Mouse (Mus musculus): ENCODE measurements around the gene Atp1b2. TPM values are rescaled to one million over a fixed set of nuclear protein-coding genes. Genes with fewer than 3 reads are reported as not detected.

The Atp1b2 gene
- polyA plus RNA-seq, 1 experiment from 2014 or later = 15.6 TPM

MicroRNAs within 50 kb of the gene (microRNA counts, 519-probe panel; counts per million panel counts)
- 2,799 counts per million, percentile 10 among the panel's probes with 10 or more counts for microRNA mmu-miR-467f

Small RNA genes within 50 kb of the gene (microRNA-seq; reads per million reads assigned to microRNA genes)
- not detected for gene Mir467f

Other genes starting within 250 kb of the Atp1b2 start
- 15.8 and 26.5 TPM in 2 replicates for gene Chd3, start 236.5 kb downstream of the Atp1b2 start, polyA plus RNA-seq (2016; fragmentation: Nextera tagmentation; extraction: Ambion mirVana)
- gene Naa38, start 210.5 kb downstream of the Atp1b2 start, polyA plus RNA-seq (2016; fragmentation: Nextera tagmentation; extraction: Ambion mirVana) = 158 and 165 TPM in 2 replicates
- gene Cyb5d1, start 210.3 kb downstream of the Atp1b2 start, polyA plus RNA-seq (2016; fragmentation: Nextera tagmentation; extraction: Ambion mirVana) = 27.4 and 31.8 TPM in 2 replicates
- 38.9 and 52.5 TPM in 2 replicates for gene Tmem88, start 207.7 kb downstream of the Atp1b2 start, polyA plus RNA-seq (2016; fragmentation: Nextera tagmentation; extraction: Ambion mirVana)
- gene Kdm6b, start 192.3 kb downstream of the Atp1b2 start, polyA plus RNA-seq (2016; fragmentation: Nextera tagmentation; extraction: Ambion mirVana) = 20.9 and 26.9 TPM in 2 replicates
- gene Dnah2, start 56.8 kb downstream of the Atp1b2 start, polyA plus RNA-seq (2016; fragmentation: Nextera tagmentation; extraction: Ambion mirVana) = 0.18 and 0.95 TPM in 2 replicates
- gene Efnb3, start 45.7 kb downstream of the Atp1b2 start, polyA plus RNA-seq (2016; fragmentation: Nextera tagmentation; extraction: Ambion mirVana) = 61.0 and 89.9 TPM in 2 replicates
- 27.2 and 32.4 TPM in 2 replicates for gene Wrap53, start 25.7 kb downstream of the Atp1b2 start, polyA plus RNA-seq (2016; fragmentation: Nextera tagmentation; extraction: Ambion mirVana)
- 104 and 161 TPM in 2 replicates for gene Trp53, start 25.6 kb downstream of the Atp1b2 start, polyA plus RNA-seq (2016; fragmentation: Nextera tagmentation; extraction: Ambion mirVana)
- gene Shbg, start 12.0 kb upstream of the Atp1b2 start, polyA plus RNA-seq (2016; fragmentation: Nextera tagmentation; extraction: Ambion mirVana) = 0.25 and 7.5 TPM in 2 replicates
- gene Sat2, start 16.1 kb upstream of the Atp1b2 start, polyA plus RNA-seq (2016; fragmentation: Nextera tagmentation; extraction: Ambion mirVana) = 18.8 and 21.8 TPM in 2 replicates
- 31.5 and 44.7 TPM in 2 replicates for gene Fxr2, start 27.0 kb upstream of the Atp1b2 start, polyA plus RNA-seq (2016; fragmentation: Nextera tagmentation; extraction: Ambion mirVana)
- 0.15 TPM in 1 of 2 replicates, not detected in the other for gene Sox15, start 49.4 kb upstream of the Atp1b2 start, polyA plus RNA-seq (2016; fragmentation: Nextera tagmentation; extraction: Ambion mirVana)
- gene Mpdu1, start 56.7 kb upstream of the Atp1b2 start, polyA plus RNA-seq (2016; fragmentation: Nextera tagmentation; extraction: Ambion mirVana) = 62.1 and 63.7 TPM in 2 replicates
- 2.0 and 4.4 TPM in 2 replicates for gene Cd68, start 60.2 kb upstream of the Atp1b2 start, polyA plus RNA-seq (2016; fragmentation: Nextera tagmentation; extraction: Ambion mirVana)
- gene Eif4a1, start 66.5 kb upstream of the Atp1b2 start, polyA plus RNA-seq (2016; fragmentation: Nextera tagmentation; extraction: Ambion mirVana) = 481 and 586 TPM in 2 replicates
- gene Senp3, start 76.1 kb upstream of the Atp1b2 start, polyA plus RNA-seq (2016; fragmentation: Nextera tagmentation; extraction: Ambion mirVana) = 95.3 and 108 TPM in 2 replicates
- gene Tnfsf13, start 79.8 kb upstream of the Atp1b2 start, polyA plus RNA-seq (2016; fragmentation: Nextera tagmentation; extraction: Ambion mirVana) = 0.25 TPM in 1 of 2 replicates, not detected in the other
- 3.0 and 4.7 TPM in 2 replicates for gene Tnfsf12, start 89.9 kb upstream of the Atp1b2 start, polyA plus RNA-seq (2016; fragmentation: Nextera tagmentation; extraction: Ambion mirVana)
- 1.8 and 2.2 TPM in 2 replicates for gene Tnfsfm13, start 90.2 kb upstream of the Atp1b2 start, polyA plus RNA-seq (2016; fragmentation: Nextera tagmentation; extraction: Ambion mirVana)
- 24.9 and 29.6 TPM in 2 replicates for gene Polr2a, start 152.7 kb upstream of the Atp1b2 start, polyA plus RNA-seq (2016; fragmentation: Nextera tagmentation; extraction: Ambion mirVana)
- 0.16 TPM in 1 of 2 replicates, not detected in the other for gene Slc35g3, start 156.0 kb upstream of the Atp1b2 start, polyA plus RNA-seq (2016; fragmentation: Nextera tagmentation; extraction: Ambion mirVana)
- 1.7 and 2.4 TPM in 2 replicates for gene Zbtb4, start 160.0 kb upstream of the Atp1b2 start, polyA plus RNA-seq (2016; fragmentation: Nextera tagmentation; extraction: Ambion mirVana)
- 3.9 and 4.9 TPM in 2 replicates for gene Chrnb1, start 190.0 kb upstream of the Atp1b2 start, polyA plus RNA-seq (2016; fragmentation: Nextera tagmentation; extraction: Ambion mirVana)
- gene Fgf11, start 195.9 kb upstream of the Atp1b2 start, polyA plus RNA-seq (2016; fragmentation: Nextera tagmentation; extraction: Ambion mirVana) = 0.97 and 1.1 TPM in 2 replicates
- 1.5 and 1.8 TPM in 2 replicates for gene Tmem102, start 199.7 kb upstream of the Atp1b2 start, polyA plus RNA-seq (2016; fragmentation: Nextera tagmentation; extraction: Ambion mirVana)
- not detected in 2 replicates for gene Gm39566, start 209.4 kb upstream of the Atp1b2 start, polyA plus RNA-seq (2016; fragmentation: Nextera tagmentation; extraction: Ambion mirVana)
- gene Spem2, start 212.5 kb upstream of the Atp1b2 start, polyA plus RNA-seq (2016; fragmentation: Nextera tagmentation; extraction: Ambion mirVana) = 0.08 TPM in 1 of 2 replicates, not detected in the other
- not detected in 2 replicates for gene Spem1, start 216.2 kb upstream of the Atp1b2 start, polyA plus RNA-seq (2016; fragmentation: Nextera tagmentation; extraction: Ambion mirVana)
- gene Nlgn2, start 231.8 kb upstream of the Atp1b2 start, polyA plus RNA-seq (2016; fragmentation: Nextera tagmentation; extraction: Ambion mirVana) = 1.3 and 3.7 TPM in 2 replicates
- 294 and 327 TPM in 2 replicates for gene Tmem256, start 232.6 kb upstream of the Atp1b2 start, polyA plus RNA-seq (2016; fragmentation: Nextera tagmentation; extraction: Ambion mirVana)
- 72.7 and 74.5 TPM in 2 replicates for gene Plscr3, start 240.4 kb upstream of the Atp1b2 start, polyA plus RNA-seq (2016; fragmentation: Nextera tagmentation; extraction: Ambion mirVana)

Data from heart, embryonic 10.5 days (tissue).